Mouse (Mus musculus): ENCODE data around the gene Ifngr2. TPM values are rescaled to one million over a fixed set of nuclear protein-coding genes. Genes with fewer than 3 reads are reported as not detected.

The Ifngr2 gene
- polyA plus RNA-seq, 1 experiment from 2014 or later = 138 TPM

- no peak for ATAC-seq
- Histone ChIP-seq H3K9ac (ENCODE audit: low read depth, low read length) (peak overlapping the region; percentile 18; the same call in 1 of the 2 replicates), H3K27me3 (replicated peaks; ENCODE audit: control insufficient read depth, insufficient read depth, low read length) (no peaks in the 10 kb centered on the region), H3K4me2 (replicated peaks; ENCODE audit: low read depth) (peak overlapping the region; percentile 80), H3K4me1 (replicated peaks; ENCODE audit: control insufficient read depth, insufficient read depth, low read length) (peaks cover 13% of the 10 kb centered on the region), H3K36me3 (ENCODE audit: control insufficient read depth, insufficient read depth) (0 out of 2 replicates have a peak, but pooled peaks cover 4% of the 10 kb centered on the region), H3K9me3 (ENCODE audit: control insufficient read depth) (no peaks in the 10 kb centered on the region), H3K4me3 (ENCODE audit: low read depth, low read length) (peak overlapping the region; percentile 96), H3K27ac (ENCODE audit: low read depth, low read length) (peak overlapping the region; percentile 72)
- 20% methylated on average over 5 of the region's 5 CpGs for WGBS
- TF ChIP-seq CTCF (IDR thresholded peaks at IDR 0.05; ENCODE audit: low read depth) = no peak
These were observed 1.7 kb downstream of the Ifngr2 start for GRCm38 (mm10) chr16:91548586-91548985.

- H3K27ac ChIP-seq (ENCODE audit: low read depth, low read length) = peak overlapping the region; percentile 72
- H3K36me3 ChIP-seq (ENCODE audit: control insufficient read depth, insufficient read depth) = 0 out of 2 replicates have a peak, but pooled peaks cover 4% of the 10 kb centered on the region
- no peaks in the 10 kb centered on the region for H3K27me3 ChIP-seq (replicated peaks; ENCODE audit: control insufficient read depth, insufficient read depth, low read length)
- peaks cover 13% of the 10 kb centered on the region for H3K4me1 ChIP-seq (replicated peaks; ENCODE audit: control insufficient read depth, insufficient read depth, low read length)
- peak overlapping the region; percentile 96 for H3K4me3 ChIP-seq (ENCODE audit: low read depth, low read length)
- H3K9ac ChIP-seq (ENCODE audit: low read depth, low read length) = peak overlapping the region; percentile 18; the same call in 1 of the 2 replicates
- ATAC-seq = no peak
- no peak for TF ChIP-seq CTCF (IDR thresholded peaks at IDR 0.05; ENCODE audit: low read depth)
- WGBS = 39% methylated on average over 2 of the region's 2 CpGs
- H3K9me3 ChIP-seq (ENCODE audit: control insufficient read depth) = no peaks in the 10 kb centered on the region
- H3K4me2 ChIP-seq (replicated peaks; ENCODE audit: low read depth) = peak overlapping the region; percentile 80
These were observed 2.1 kb downstream of the Ifngr2 start for GRCm38 (mm10) chr16:91548996-91549395.

GRCm38 (mm10) chr16:91549616-91550015 lies 2.7 kb downstream of the Ifngr2 start:
- Histone ChIP-seq H3K27ac (ENCODE audit: low read depth, low read length) (peak overlapping the region; percentile 72), H3K9ac (ENCODE audit: low read depth, low read length) (peak overlapping the region; percentile 26; the same call in 1 of the 2 replicates), H3K4me2 (replicated peaks; ENCODE audit: low read depth) (peak overlapping the region; percentile 80), H3K9me3 (ENCODE audit: control insufficient read depth) (no peaks in the 10 kb centered on the region), H3K27me3 (replicated peaks; ENCODE audit: control insufficient read depth, insufficient read depth, low read length) (no peaks in the 10 kb centered on the region), H3K36me3 (ENCODE audit: control insufficient read depth, insufficient read depth) (0 out of 2 replicates have a peak, but pooled peaks cover 5% of the 10 kb centered on the region), H3K4me1 (replicated peaks; ENCODE audit: control insufficient read depth, insufficient read depth, low read length) (peaks cover 13% of the 10 kb centered on the region), H3K4me3 (ENCODE audit: low read depth, low read length) (peak overlapping the region; percentile 12; the same call in 1 of the 2 replicates)
- ATAC-seq = no peak
- TF ChIP-seq CTCF (IDR thresholded peaks at IDR 0.05; ENCODE audit: low read depth) = no peak
- 53% methylated on average over 5 of the region's 5 CpGs for WGBS

GRCm38 (mm10) chr16:91551081-91551524 lies 4.2 kb downstream of the Ifngr2 start:
- no peaks in the 10 kb centered on the region for H3K27me3 ChIP-seq (replicated peaks; ENCODE audit: control insufficient read depth, insufficient read depth, low read length)
- WGBS = 30% methylated on average over 10 of the region's 10 CpGs
- peak overlapping the region; percentile 86 for H3K27ac ChIP-seq (ENCODE audit: low read depth, low read length)
- no peak overlapping the region for H3K9ac ChIP-seq (ENCODE audit: low read depth, low read length)
- no peak overlapping the region for H3K4me3 ChIP-seq (ENCODE audit: low read depth, low read length)
- no peaks in the 10 kb centered on the region for H3K9me3 ChIP-seq (ENCODE audit: control insufficient read depth)
- ATAC-seq = peak; percentile 65
- peaks cover 10% of the 10 kb centered on the region for H3K4me1 ChIP-seq (replicated peaks; ENCODE audit: control insufficient read depth, insufficient read depth, low read length)
- H3K4me2 ChIP-seq (replicated peaks; ENCODE audit: low read depth) = peak overlapping the region; percentile 32; the same call in 1 of the 2 replicates
- peaks cover 16% of the 10 kb centered on the region for H3K36me3 ChIP-seq (ENCODE audit: control insufficient read depth, insufficient read depth)
- no peak for TF ChIP-seq CTCF (IDR thresholded peaks at IDR 0.05; ENCODE audit: low read depth)

- H3K4me2 ChIP-seq (replicated peaks; ENCODE audit: low read depth) = peak overlapping the region; percentile 30
- peak overlapping the region; percentile 86 for H3K27ac ChIP-seq (ENCODE audit: low read depth, low read length)
- ATAC-seq = peak; percentile 54
- peaks cover 10% of the 10 kb centered on the region for H3K4me1 ChIP-seq (replicated peaks; ENCODE audit: control insufficient read depth, insufficient read depth, low read length)
- no peak overlapping the region for H3K4me3 ChIP-seq (ENCODE audit: low read depth, low read length)
- H3K27me3 ChIP-seq (replicated peaks; ENCODE audit: control insufficient read depth, insufficient read depth, low read length) = no peaks in the 10 kb centered on the region
- peak; percentile 69 for TF ChIP-seq CTCF (IDR thresholded peaks at IDR 0.05; ENCODE audit: low read depth)
- H3K9me3 ChIP-seq (ENCODE audit: control insufficient read depth) = no peaks in the 10 kb centered on the region
- WGBS = 34% methylated on average over 9 of the region's 9 CpGs
- no peak overlapping the region for H3K9ac ChIP-seq (ENCODE audit: low read depth, low read length)
- H3K36me3 ChIP-seq (ENCODE audit: control insufficient read depth, insufficient read depth) = peaks cover 26% of the 10 kb centered on the region
These were observed 5.2 kb downstream of the Ifngr2 start for GRCm38 (mm10) chr16:91552072-91552471.

GRCm38 (mm10) chr16:91553625-91554024 lies 6.8 kb downstream of the Ifngr2 start:
- ATAC-seq = no peak
- WGBS = 44% methylated on average over 12 of the region's 12 CpGs
- Histone ChIP-seq H3K27ac (ENCODE audit: low read depth, low read length) (peak overlapping the region; percentile 37; the same call in 1 of the 2 replicates), H3K4me1 (replicated peaks; ENCODE audit: control insufficient read depth, insufficient read depth, low read length) (peaks cover 10% of the 10 kb centered on the region), H3K9ac (ENCODE audit: low read depth, low read length) (no peak overlapping the region), H3K4me3 (ENCODE audit: low read depth, low read length) (no peak overlapping the region), H3K9me3 (ENCODE audit: control insufficient read depth) (no peaks in the 10 kb centered on the region), H3K27me3 (replicated peaks; ENCODE audit: control insufficient read depth, insufficient read depth, low read length) (no peaks in the 10 kb centered on the region), H3K36me3 (ENCODE audit: control insufficient read depth, insufficient read depth) (peaks cover 40% of the 10 kb centered on the region), H3K4me2 (replicated peaks; ENCODE audit: low read depth) (no peak overlapping the region)
- TF ChIP-seq CTCF (IDR thresholded peaks at IDR 0.05; ENCODE audit: low read depth) = no peak
